Mouse (Mus musculus): ENCODE data around the gene Cenpt.
A peak's percentile ranks its signal among the peaks of the same experiment; 100 is the strongest.
"Not testable (repeated sequence)": the region's sequence is repeated elsewhere in the genome, so short reads cannot be mapped to it uniquely, and the experiment has no call there.

Gene Cenpt

GRCm38 (mm10) chr8:105854715-105855216, 1.7 kb upstream of the Cenpt start, which contains the start of gene Thap11:
Thap11 (plus strand) TSS chr8:105855132.
- DNase-seq (ENCODE audit: low spot score in 2 of 2): peak; percentile 91 to 96

- peak in 1 of 2 experiments; percentile 34 for DNase-seq (ENCODE audit: low spot score in 2 of 2)
Measured at GRCm38 (mm10) chr8:105854303-105854702, 1.2 kb upstream of the Cenpt start.

- no peak for DNase-seq (ENCODE audit: low spot score in 2 of 2)
Measured at GRCm38 (mm10) chr8:105852146-105852729, 840 bp downstream of the Cenpt start.

- DNase-seq (ENCODE audit: low spot score in 2 of 2): peak; percentile 91 to 93
Measured at GRCm38 (mm10) chr8:105851651-105852143, 1.4 kb downstream of the Cenpt start.

GRCm38 (mm10) chr8:105850611-105851010, 2.5 kb downstream of the Cenpt start:
- DNase-seq (ENCODE audit: low spot score in 2 of 2): no peak

GRCm38 (mm10) chr8:105850014-105850413, 3.1 kb downstream of the Cenpt start:
- no peak for DNase-seq (ENCODE audit: low spot score in 2 of 2)

GRCm38 (mm10) chr8:105846678-105847077, 6.4 kb downstream of the Cenpt start:
- DNase-seq (ENCODE audit: low spot score in 2 of 2): no peak

- no peak for DNase-seq (ENCODE audit: low spot score in 2 of 2)
Measured at GRCm38 (mm10) chr8:105839209-105839608, 13.9 kb downstream of the Cenpt start.

- DNase-seq (ENCODE audit: low spot score in 2 of 2): no peak
Measured at GRCm38 (mm10) chr8:105836991-105837390, 16.1 kb downstream of the Cenpt start.

GRCm38 (mm10) chr8:105835318-105835717, 17.8 kb downstream of the Cenpt start:
- peak; percentile 73 to 76 for DNase-seq (ENCODE audit: low spot score in 2 of 2)

GRCm38 (mm10) chr8:105833740-105834139, 19.3 kb downstream of the Cenpt start:
- DNase-seq (ENCODE audit: low spot score in 2 of 2): not testable (repeated sequence)

GRCm38 (mm10) chr8:105826861-105827848, 25.9 kb downstream of the Cenpt start, which contains the start of the genes Ranbp10 and Tsnaxip1:
Ranbp10 (minus strand) TSS chr8:105827350.
Tsnaxip1 (plus strand) TSS chr8:105827731.
- peak; percentile 98 for DNase-seq (ENCODE audit: low spot score in 2 of 2)

GRCm38 (mm10) chr8:105826379-105826778, 26.7 kb downstream of the Cenpt start:
- DNase-seq (ENCODE audit: low spot score in 2 of 2): no peak

GRCm38 (mm10) chr8:105825506-105825905, 27.6 kb downstream of the Cenpt start:
- no peak for DNase-seq (ENCODE audit: low spot score in 2 of 2)

GRCm38 (mm10) chr8:105820925-105821324, 32.2 kb downstream of the Cenpt start:
- no peak for DNase-seq (ENCODE audit: low spot score in 2 of 2)

- DNase-seq (ENCODE audit: low spot score in 2 of 2): no peak
Measured at GRCm38 (mm10) chr8:105819659-105820058, 33.4 kb downstream of the Cenpt start.

GRCm38 (mm10) chr8:105813241-105813640, 39.8 kb downstream of the Cenpt start:
- no peak for DNase-seq (ENCODE audit: low spot score in 2 of 2)

- DNase-seq (ENCODE audit: low spot score in 2 of 2): no peak
Measured at GRCm38 (mm10) chr8:105812511-105812910, 40.6 kb downstream of the Cenpt start.

- no peak for DNase-seq (ENCODE audit: low spot score in 2 of 2)
Measured at GRCm38 (mm10) chr8:105811543-105811942, 41.5 kb downstream of the Cenpt start.

- DNase-seq (ENCODE audit: low spot score in 2 of 2): no peak
Measured at GRCm38 (mm10) chr8:105811061-105811460, 42.0 kb downstream of the Cenpt start.

- no peak for DNase-seq (ENCODE audit: low spot score in 2 of 2)
Measured at GRCm38 (mm10) chr8:105810245-105810786, 42.8 kb downstream of the Cenpt start.

GRCm38 (mm10) chr8:105808480-105808879, 44.6 kb downstream of the Cenpt start:
- no peak for DNase-seq (ENCODE audit: low spot score in 2 of 2)
